Mouse (Mus musculus): Measurements from ENCODE around the gene Xpo5.

DNA sequence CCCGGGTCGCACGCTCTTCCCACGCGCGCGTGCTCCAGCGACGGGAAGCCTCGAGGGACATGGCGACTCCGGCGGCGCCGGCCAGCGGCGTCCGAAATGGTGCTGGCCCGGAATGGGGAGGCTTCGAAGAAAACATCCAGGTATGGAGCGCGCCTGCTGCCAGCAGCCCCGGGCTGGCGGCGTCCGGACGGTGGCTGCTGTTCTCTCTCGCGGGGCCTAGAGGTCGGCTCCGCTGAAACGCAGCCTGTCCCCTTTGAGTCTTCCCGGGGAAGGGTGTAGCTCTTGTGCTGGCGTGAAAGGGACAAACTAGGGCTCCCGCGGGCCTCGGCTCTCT, 45.6 kb downstream of the Xpo5 start:
- TF ChIP-seq POLR2A (IDR thresholded peaks at IDR 0.05; ENCODE audit: borderline replicate concordance, control insufficient read depth, low read depth, low read length), result no peak
- no peak for TF ChIP-seq CTCF (IDR thresholded peaks at IDR 0.05; ENCODE audit: control insufficient read depth, insufficient read depth, low read length)

All from bone marrow, adult 2 months (tissue).